Mouse (Mus musculus): ENCODE data around the gene 1700016H13Rik.

1700016H13Rik gene

DNA sequence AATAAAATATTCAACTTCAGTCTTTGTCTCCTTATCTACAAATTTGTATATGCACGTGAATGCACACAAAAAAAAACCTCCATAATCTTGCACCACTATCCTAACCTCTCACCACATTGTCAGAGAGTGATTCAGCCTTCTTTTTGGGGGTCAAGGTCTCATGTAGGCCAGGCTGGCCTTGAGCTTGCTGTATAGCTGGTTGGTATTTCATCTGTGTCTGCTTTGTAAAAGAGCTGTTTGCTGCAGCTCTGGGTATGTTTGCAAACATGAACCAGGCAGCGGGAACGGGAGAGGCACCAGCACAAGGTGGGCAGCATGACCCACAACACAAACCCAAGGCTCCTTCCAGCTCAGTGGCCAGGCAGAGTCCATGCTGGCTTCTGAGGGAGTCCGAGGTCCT, 17.8 kb upstream of the 1700016H13Rik start:
- no peak for DNase-seq (ENCODE audit: low spot score in 2 of 2)

GRCm38 (mm10) chr5:103671858-103672257, 16.0 kb upstream of the 1700016H13Rik start:
- no peak for DNase-seq (ENCODE audit: low spot score in 2 of 2)

- DNase-seq (ENCODE audit: low spot score in 2 of 2) = no peak
Measured at GRCm38 (mm10) chr5:103665876-103666275, 10.1 kb upstream of the 1700016H13Rik start.

- no peak for DNase-seq (ENCODE audit: low spot score in 2 of 2)
Measured at GRCm38 (mm10) chr5:103664932-103665331, 9.1 kb upstream of the 1700016H13Rik start.

- DNase-seq (ENCODE audit: low spot score in 2 of 2) = no peak
Measured at GRCm38 (mm10) chr5:103659571-103659970, 3.8 kb upstream of the 1700016H13Rik start.

- DNase-seq (ENCODE audit: low spot score in 2 of 2) = no peak
Measured at GRCm38 (mm10) chr5:103658921-103659320, 3.1 kb upstream of the 1700016H13Rik start.

DNA sequence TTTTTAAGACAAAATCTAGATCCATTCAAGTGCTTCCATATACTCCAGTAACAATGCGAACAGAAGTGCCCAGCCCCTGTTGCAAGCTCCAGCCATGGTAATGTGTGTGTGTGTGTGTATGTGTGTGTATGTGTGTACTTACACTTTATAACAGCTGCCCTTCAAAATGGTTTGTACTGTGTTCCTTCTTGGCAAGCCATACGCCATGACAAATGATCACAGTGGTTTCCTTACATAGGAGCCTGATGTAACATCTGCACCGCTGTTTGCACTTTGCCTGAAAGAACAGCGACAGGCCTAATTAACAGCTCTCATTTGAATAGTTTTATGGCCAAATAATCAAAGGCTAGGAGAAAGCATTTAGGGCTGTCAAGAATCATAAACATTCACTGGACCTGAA, 1.0 kb downstream of the 1700016H13Rik start:
- DNase-seq (ENCODE audit: low spot score in 2 of 2) = no peak

DNA sequence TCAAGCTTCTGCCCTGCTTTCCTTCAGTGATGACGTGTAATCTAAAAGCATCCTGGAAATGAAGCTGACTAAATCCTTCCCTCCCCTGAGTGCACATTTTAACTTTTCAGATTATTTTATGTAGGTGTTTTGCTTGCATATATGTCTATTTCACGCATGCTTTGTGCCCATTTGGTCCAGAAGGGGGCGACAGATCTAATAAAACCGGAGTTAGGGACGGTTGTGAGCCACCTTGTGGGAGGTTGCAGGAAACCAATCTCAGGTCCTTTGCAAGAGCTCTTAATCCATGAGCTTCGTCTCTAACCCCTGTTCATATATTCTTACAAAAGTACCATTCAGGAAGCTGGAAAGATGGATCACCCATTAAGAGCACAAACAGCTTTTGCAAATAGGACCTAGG, 1.6 kb downstream of the 1700016H13Rik start:
- DNase-seq (ENCODE audit: low spot score in 2 of 2) = no peak

GRCm38 (mm10) chr5:103647320-103647719, 8.5 kb downstream of the 1700016H13Rik start:
- DNase-seq (ENCODE audit: low spot score in 2 of 2) = no peak

DNA sequence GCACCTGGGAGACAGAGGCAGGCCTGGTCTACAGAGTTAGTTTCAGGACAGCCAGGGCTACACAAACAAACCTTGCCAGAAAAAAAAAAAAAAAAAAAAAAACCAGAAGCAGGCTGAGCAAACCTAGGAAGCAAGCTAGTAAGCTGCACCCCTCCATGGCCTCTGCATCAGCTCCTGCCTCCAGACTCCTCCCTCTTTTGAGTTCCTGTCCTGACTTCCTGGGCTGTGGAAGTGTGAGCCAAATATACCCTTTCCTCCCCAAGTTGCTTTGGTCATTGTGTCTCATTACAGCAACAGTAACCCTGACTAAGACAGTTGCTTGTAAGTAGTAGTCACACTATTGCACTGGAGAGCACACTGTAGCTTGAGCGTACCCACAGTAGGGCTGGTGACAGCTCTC, 11.6 kb downstream of the 1700016H13Rik start:
- DNase-seq (ENCODE audit: low spot score in 2 of 2) = no peak

DNA sequence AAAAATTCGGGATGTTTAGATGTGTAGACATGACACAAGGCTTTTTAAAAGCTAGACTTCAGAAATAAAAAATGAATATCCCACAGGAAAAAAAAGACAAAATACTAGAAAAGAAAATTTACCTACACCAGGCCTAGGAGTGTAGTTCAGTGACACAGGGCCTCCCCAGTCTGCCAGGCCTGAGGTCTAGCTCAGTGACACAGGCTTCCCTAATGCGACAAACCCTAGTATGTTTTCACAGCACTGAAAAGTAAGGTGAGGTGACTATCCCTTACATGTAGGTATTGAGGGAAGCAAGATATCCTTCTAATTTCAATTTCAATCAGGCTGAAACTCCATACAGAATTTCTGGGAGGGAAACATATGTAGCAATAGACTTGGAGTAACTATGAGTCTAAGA, 18.6 kb downstream of the 1700016H13Rik start:
- DNase-seq (ENCODE audit: low spot score in 2 of 2) = no peak

GRCm38 (mm10) chr5:103629854-103630580, 25.8 kb downstream of the 1700016H13Rik start:
- DNase-seq (ENCODE audit: low spot score in 2 of 2) = no peak

DNA sequence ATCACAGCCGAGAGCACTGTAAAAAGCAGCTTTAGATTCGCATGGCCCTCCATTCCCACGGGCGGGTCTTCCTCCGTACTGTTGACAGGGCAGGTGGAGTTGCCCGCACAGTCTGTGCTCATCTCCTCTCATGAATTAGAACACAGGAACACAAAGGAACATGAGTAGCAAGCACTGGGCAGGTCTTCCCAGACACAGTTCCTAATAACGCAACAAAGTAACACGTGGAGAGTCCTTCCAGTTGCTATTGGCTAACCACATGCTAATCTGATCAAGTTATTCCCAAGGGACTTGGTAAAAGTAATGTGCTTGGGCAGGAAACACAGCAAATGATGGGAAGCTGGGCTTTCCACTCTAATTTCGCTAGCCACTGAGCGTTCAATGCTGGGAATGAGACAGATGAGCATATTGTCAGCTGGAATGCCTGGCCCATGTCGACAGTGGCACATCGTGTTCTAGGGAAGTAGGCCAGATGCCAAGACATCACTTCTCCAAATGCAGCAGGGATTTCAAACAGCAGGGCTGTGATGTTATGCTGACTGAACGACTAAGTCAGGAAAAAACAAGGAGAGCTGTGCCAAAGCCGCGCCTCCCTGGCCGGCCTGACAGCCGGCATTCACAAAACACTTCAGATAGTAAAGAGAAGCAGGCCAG, 26.6 kb downstream of the 1700016H13Rik start, which contains the start of gene Slc10a6:
Gene Slc10a6, minus strand, starts transcription at position 293 of the 654 bp plus-strand sequence.
- peak; percentile 77 to 80 for DNase-seq (ENCODE audit: low spot score in 2 of 2)

DNA sequence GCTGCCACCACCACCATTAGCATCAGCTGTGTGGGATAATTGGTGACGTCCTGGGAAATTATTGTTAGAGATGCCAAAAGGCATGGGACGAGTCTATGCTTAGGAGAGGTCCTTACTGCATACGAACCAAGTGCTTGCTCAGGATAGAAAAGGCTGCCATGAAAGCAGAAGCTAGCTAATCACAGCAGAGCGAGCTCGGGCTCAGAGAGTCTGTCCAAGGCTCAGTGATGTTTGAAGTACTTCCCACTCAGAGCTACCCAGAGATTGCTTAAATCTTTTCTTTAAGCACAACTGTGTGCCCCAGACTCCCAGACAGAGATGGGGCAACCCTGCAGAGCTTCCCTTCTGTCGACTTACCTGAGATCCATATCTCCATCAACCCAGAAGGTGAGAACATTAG, 27.3 kb downstream of the 1700016H13Rik start:
- no peak for DNase-seq (ENCODE audit: low spot score in 2 of 2)

- DNase-seq (ENCODE audit: low spot score in 2 of 2) = no peak
Measured at GRCm38 (mm10) chr5:103624831-103625230, 31.0 kb downstream of the 1700016H13Rik start.

GRCm38 (mm10) chr5:103622321-103622720, 33.5 kb downstream of the 1700016H13Rik start:
- DNase-seq (ENCODE audit: low spot score in 2 of 2) = no peak

- DNase-seq (ENCODE audit: low spot score in 2 of 2) = peak in 1 of 2 experiments; percentile 53
Measured at GRCm38 (mm10) chr5:103620301-103620973, 35.4 kb downstream of the 1700016H13Rik start.

DNA sequence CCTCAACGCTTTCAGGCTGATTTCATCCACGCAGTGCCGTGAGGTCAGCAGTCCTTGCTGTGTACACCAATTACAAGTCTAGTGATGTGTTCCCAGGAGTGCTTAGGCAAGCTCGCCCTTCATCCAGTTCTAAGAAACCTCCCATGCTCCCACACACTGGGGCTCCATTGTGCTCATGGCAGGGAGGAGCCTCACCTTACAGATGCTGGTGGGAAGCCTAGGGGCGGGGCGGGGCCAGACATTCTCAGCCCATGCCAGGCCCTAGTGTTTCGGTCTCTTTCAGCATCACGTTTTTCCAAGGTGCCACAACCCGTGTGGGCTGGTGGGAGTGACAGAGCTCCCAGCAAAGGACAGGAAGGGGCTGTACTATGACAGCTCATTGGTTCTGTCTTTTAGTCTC, 38.6 kb downstream of the 1700016H13Rik start:
- no peak for DNase-seq (ENCODE audit: low spot score in 2 of 2)

DNA sequence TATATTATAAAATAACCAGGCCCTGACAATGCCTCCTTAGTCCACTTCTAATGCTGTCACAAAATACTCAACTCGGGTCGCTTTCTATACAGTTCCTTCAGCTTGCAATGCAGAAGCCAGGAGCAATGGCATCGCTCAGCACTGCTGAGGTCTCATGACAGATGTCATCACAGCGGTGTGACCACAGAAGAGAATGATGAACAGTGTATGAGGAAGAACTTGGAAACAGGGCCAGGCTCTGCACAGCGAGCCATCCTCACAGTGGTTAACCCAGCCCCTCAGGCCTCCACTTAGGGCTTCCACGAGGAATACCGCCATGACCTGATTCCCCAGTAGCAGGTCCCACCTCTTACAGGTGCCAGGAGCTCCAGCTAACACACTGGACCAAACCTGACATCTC, 41.5 kb downstream of the 1700016H13Rik start:
- no peak for DNase-seq (ENCODE audit: low spot score in 2 of 2)

DNA sequence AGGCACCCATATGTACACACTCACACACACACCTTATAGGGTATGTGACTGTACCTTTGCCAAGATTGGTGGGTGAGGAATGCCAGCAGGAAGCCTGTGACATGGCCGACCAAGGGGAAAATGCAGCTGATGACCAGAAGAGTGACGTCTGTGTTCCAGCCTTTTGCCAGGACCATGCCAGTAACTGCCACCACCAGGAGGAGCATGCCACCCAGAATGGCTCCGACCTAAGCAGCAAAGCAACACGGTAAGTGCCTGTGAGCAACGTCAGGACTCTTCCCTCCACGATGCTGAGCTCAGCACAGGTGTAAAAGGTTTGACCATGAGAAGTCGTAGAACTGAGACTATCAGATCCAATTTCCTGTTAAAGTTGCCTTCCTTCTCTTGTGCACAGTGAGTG, 43.5 kb downstream of the 1700016H13Rik start:
- DNase-seq (ENCODE audit: low spot score in 2 of 2) = no peak

GRCm38 (mm10) chr5:103610856-103611472, 44.8 kb downstream of the 1700016H13Rik start:
- no peak for DNase-seq (ENCODE audit: low spot score in 2 of 2)

DNA sequence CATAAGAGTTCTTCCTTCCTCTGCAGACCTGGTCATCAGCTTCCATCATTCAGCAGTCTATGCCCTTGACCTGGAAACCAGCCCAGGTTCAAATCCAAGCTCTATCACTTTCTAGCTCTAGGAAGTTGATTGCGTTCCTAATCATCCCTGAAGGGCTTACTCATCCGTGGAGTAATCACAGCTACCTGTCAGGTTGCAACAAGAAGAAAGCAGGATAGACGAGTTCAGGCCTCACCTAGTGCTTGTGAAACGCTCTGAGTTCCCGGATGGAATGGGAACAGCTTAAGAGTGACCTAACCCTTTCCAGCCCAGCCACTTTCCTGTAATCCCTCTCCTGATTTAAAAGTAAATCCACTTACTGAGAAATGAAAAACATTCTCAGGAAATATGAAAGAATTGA, 45.7 kb downstream of the 1700016H13Rik start:
- DNase-seq (ENCODE audit: low spot score in 2 of 2) = no peak

Measured in urinary bladder, postnatal 4 days (tissue).